Mouse (Mus musculus): ENCODE measurements at regions not wholly inside any gene's neighbourhood (a gene's known extent, or its start where the extent isn't known, plus 50 kb on each side); places are given as distances from the start of the nearest gene placed in this dataset.

DNA sequence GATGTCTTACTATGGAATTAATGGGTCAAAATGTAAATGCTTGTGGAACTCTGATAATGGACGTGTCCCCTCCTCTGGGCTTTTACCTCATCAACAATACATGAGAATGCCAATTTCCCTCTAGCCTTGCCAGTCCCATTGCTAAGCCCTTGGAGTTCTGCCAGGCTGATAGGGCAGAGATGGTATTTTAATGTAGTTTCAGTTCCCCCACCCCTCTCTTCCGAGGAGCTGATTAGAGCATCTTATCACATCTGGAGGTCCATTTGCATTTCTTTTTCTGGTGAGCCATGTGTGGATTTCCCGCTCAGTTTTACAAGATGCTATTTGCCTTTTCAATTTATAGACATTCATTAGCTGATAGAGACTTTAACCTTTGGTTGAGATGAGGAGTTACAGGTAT, 86.0 kb upstream of the Arid2 start:
- TF ChIP-seq CTCF (IDR thresholded peaks at IDR 0.05; ENCODE audit: low read depth) (no peak), EP300 (optimal IDR thresholded peaks at IDR 0.05) (no peak)

All from stomach, postnatal 0 days (tissue).